Mouse (Mus musculus) midbrain, embryonic 12.5 days (tissue): ENCODE measurements around the gene Tspan9. TPM values are rescaled to one million over a fixed set of nuclear protein-coding genes. Genes with fewer than 3 reads are reported as not detected.

Source experiments
- ATAC-seq: fragments of 200-750 bp; cut with Nextera tagmentation; 2 replicates; pipeline ENCODE4 v1.8.0; 2017; ENCODE audit warnings: low read depth, moderate TSS enrichment, moderate library complexity; ENCODE audit not compliant: low FRiP score
- H3K27ac ChIP-seq: fragments of 300-500 bp; sonication (generic); replicated peaks from 2 replicates; pipeline ENCODE4 v1.5.1; 2016; ENCODE audit warnings: mild to moderate bottlenecking
- H3K27me3 ChIP-seq: fragments of 300-500 bp; sonication (generic); 2 replicates; pipeline ENCODE4 v1.6.1; 2016; ENCODE audit warnings: mild to moderate bottlenecking
- H3K36me3 ChIP-seq: fragments of 300-500 bp; sonication (generic); 2 replicates; pipeline ENCODE4 v1.6.1; 2016
- H3K4me1 ChIP-seq: fragments of 300-500 bp; sonication (generic); 2 replicates; pipeline ENCODE4 v1.6.1; 2016
- H3K4me2 ChIP-seq: fragments of 300-500 bp; sonication (generic); replicated peaks from 2 replicates; pipeline ENCODE4 v1.6.1; 2016; ENCODE audit warnings: mild to moderate bottlenecking, moderate library complexity
- H3K4me3 ChIP-seq: fragments of 300-500 bp; sonication (generic); 2 replicates; pipeline ENCODE4 v1.5.1; 2016; ENCODE audit warnings: mild to moderate bottlenecking
- H3K9ac ChIP-seq: fragments of 300-500 bp; sonication (generic); replicated peaks from 2 replicates; pipeline ENCODE4 v1.6.1; 2016; ENCODE audit warnings: mild to moderate bottlenecking, moderate library complexity
- H3K9me3 ChIP-seq: fragments of 300-500 bp; sonication (generic); 2 replicates; pipeline ENCODE4 v1.6.1; 2016; ENCODE audit warnings: mild to moderate bottlenecking
- WGBS: fragments of 180-500 bp; shearing (Covaris S2); methylation state at CpG from one replicate; pipeline ENCODE4 v1.1.7; 2016; 5-methylcytosine and 5-hydroxymethylcytosine counted together
- polyA plus RNA-seq: library from polyadenylated mRNA; unstranded; fragments of >200 nt; fragmentation: Nextera tagmentation; extraction: Ambion mirVana; gene quantifications from 2 replicates; pipeline ENCODE4 v1.2.1, GENCODE M21; 2016

Tspan9 gene
- polyA plus RNA-seq, 1 experiment from 2014 or later: 39.0 TPM

DNA sequence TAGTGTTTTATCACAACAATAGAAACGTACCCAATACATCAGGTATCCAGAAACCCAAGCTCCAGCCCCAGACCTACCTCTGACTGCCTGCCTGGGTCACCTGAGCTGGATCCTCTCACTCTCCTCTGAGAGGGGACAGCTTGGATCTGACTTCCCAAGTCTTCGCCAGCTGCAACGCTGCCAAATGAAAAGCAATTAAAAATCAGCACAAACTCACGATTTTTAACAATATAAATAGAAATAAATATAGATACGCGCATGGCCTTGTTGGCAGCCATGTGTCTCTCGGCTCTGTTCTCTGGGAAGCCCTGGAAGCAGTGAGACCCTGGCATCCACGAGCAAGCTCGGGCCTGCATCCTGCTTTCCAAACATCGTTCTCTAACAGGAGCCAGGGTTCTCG is 60.1 kb downstream of the Tspan9 start:
- H3K4me3 ChIP-seq: no peak overlapping the region
- H3K4me1 ChIP-seq: peaks cover 12% of the 10 kb centered on the region; the same call in 1 of the 2 replicates
- no peak overlapping the region for H3K9ac ChIP-seq
- 88% methylated on average over 11 of the region's 11 CpGs for WGBS
- H3K27me3 ChIP-seq: no peaks in the 10 kb centered on the region
- no peaks in the 10 kb centered on the region for H3K9me3 ChIP-seq
- no peak overlapping the region for H3K4me2 ChIP-seq
- ATAC-seq: no peak
- H3K27ac ChIP-seq: no peak overlapping the region
- no peaks in the 10 kb centered on the region for H3K36me3 ChIP-seq

GRCm38 (mm10) chr6:128081781-128082180 is 61.6 kb downstream of the Tspan9 start:
- Histone ChIP-seq H3K9me3 (no peaks in the 10 kb centered on the region), H3K9ac (no peak overlapping the region), H3K27me3 (no peaks in the 10 kb centered on the region; the same call in 1 of the 2 replicates), H3K4me3 (no peak overlapping the region), H3K27ac (no peak overlapping the region), H3K36me3 (no peaks in the 10 kb centered on the region), H3K4me1 (peaks cover 8% of the 10 kb centered on the region; the same call in 1 of the 2 replicates), H3K4me2 (no peak overlapping the region)
- WGBS: 83% methylated on average over 5 of the region's 5 CpGs
- ATAC-seq: no peak

- peaks cover 6% of the 10 kb centered on the region; the same call in 1 of the 2 replicates for H3K4me1 ChIP-seq
- H3K27ac ChIP-seq: no peak overlapping the region
- ATAC-seq: no peak
- H3K36me3 ChIP-seq: no peaks in the 10 kb centered on the region
- no peaks in the 10 kb centered on the region; the same call in 1 of the 2 replicates for H3K27me3 ChIP-seq
- H3K4me2 ChIP-seq: no peak overlapping the region
- H3K4me3 ChIP-seq: no peak overlapping the region
- H3K9ac ChIP-seq: no peak overlapping the region
- H3K9me3 ChIP-seq: no peaks in the 10 kb centered on the region
- WGBS: 91% methylated on average over 8 of the region's 8 CpGs
Observed at GRCm38 (mm10) chr6:128081293-128081692, 62.1 kb downstream of the Tspan9 start.

GRCm38 (mm10) chr6:128079576-128080224 is 63.7 kb downstream of the Tspan9 start:
- 80% methylated on average over 9 of the region's 9 CpGs for WGBS
- no peak overlapping the region for H3K27ac ChIP-seq
- H3K27me3 ChIP-seq: no peaks in the 10 kb centered on the region; the same call in 1 of the 2 replicates
- H3K9ac ChIP-seq: no peak overlapping the region
- no peak for ATAC-seq
- no peaks in the 10 kb centered on the region for H3K36me3 ChIP-seq
- H3K4me3 ChIP-seq: no peak overlapping the region
- no peaks in the 10 kb centered on the region; the same call in 1 of the 2 replicates for H3K4me1 ChIP-seq
- H3K9me3 ChIP-seq: no peaks in the 10 kb centered on the region
- no peak overlapping the region for H3K4me2 ChIP-seq

GRCm38 (mm10) chr6:128078508-128078907 is 64.9 kb downstream of the Tspan9 start:
- H3K9ac ChIP-seq: no peak overlapping the region
- ATAC-seq: no peak

GRCm38 (mm10) chr6:128076104-128077020 is 67.0 kb downstream of the Tspan9 start:
- WGBS: 91% methylated on average over 21 of the region's 21 CpGs
- no peaks in the 10 kb centered on the region for H3K36me3 ChIP-seq
- H3K9ac ChIP-seq: no peak overlapping the region
- ATAC-seq: no peak
- H3K27ac ChIP-seq: no peak overlapping the region
- no peaks in the 10 kb centered on the region; the same call in 1 of the 2 replicates for H3K27me3 ChIP-seq
- H3K4me3 ChIP-seq: no peak overlapping the region
- H3K4me1 ChIP-seq: peaks cover under 1% of the 10 kb centered on the region; the same call in 1 of the 2 replicates
- H3K4me2 ChIP-seq: no peak overlapping the region
- H3K9me3 ChIP-seq: no peaks in the 10 kb centered on the region

More at GRCm38 (mm10) chr6:128078508-128078907, 64.9 kb downstream of the Tspan9 start:
- no peak overlapping the region for H3K4me3 ChIP-seq
- H3K27me3 ChIP-seq: no peaks in the 10 kb centered on the region; the same call in 1 of the 2 replicates
- no peaks in the 10 kb centered on the region; the same call in 1 of the 2 replicates for H3K4me1 ChIP-seq
- no peak overlapping the region for H3K27ac ChIP-seq
- 65% methylated on average over 4 of the region's 4 CpGs for WGBS
- no peaks in the 10 kb centered on the region for H3K9me3 ChIP-seq
- H3K36me3 ChIP-seq: no peaks in the 10 kb centered on the region
- no peak overlapping the region for H3K4me2 ChIP-seq

DNA sequence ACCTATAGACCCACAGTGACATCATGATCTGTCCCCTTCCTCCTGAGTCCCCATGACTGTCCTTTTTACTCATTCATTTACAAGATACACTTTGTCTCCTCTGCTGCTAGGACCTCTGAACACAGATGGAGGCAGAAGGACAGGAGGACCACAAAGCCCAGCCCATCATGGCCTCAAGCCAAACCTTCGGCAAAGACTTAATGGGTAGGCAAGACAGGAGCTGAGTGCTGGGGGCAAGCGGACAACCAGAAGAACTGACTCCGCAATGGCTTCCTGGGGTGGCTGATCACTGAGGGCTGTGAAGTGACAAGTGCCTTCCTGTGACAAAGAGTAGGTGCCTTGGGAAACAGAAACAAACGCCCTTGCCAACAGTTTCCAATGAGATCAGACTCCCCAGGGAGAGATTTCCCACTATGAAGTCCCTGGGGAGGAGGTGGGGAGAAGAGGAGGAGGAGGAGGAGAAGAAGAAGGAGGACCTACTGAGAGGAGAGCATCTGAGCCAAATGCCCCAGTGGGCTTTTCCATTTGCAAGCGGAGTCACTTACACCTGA is 67.9 kb downstream of the Tspan9 start:
- H3K27me3 ChIP-seq: no peaks in the 10 kb centered on the region; the same call in 1 of the 2 replicates
- H3K4me1 ChIP-seq: peaks cover 9% of the 10 kb centered on the region
- no peak overlapping the region for H3K9ac ChIP-seq
- no peak for ATAC-seq
- H3K4me2 ChIP-seq: no peak overlapping the region
- no peak overlapping the region for H3K4me3 ChIP-seq
- no peak overlapping the region for H3K27ac ChIP-seq
- 80% methylated on average over 5 of the region's 5 CpGs for WGBS
- H3K36me3 ChIP-seq: no peaks in the 10 kb centered on the region
- no peaks in the 10 kb centered on the region for H3K9me3 ChIP-seq

- Histone ChIP-seq H3K27ac (no peak overlapping the region), H3K9ac (no peak overlapping the region), H3K4me1 (peaks cover 21% of the 10 kb centered on the region), H3K4me3 (no peak overlapping the region), H3K36me3 (no peaks in the 10 kb centered on the region), H3K4me2 (no peak overlapping the region), H3K9me3 (no peaks in the 10 kb centered on the region), H3K27me3 (no peaks in the 10 kb centered on the region)
- no peak for ATAC-seq
- 70% methylated on average over 12 of the region's 12 CpGs for WGBS
Observed at GRCm38 (mm10) chr6:128070921-128071558, 72.4 kb downstream of the Tspan9 start.

- 76% methylated on average over 19 of the region's 19 CpGs for WGBS
- Histone ChIP-seq H3K4me2 (no peak overlapping the region), H3K9ac (no peak overlapping the region), H3K27ac (no peak overlapping the region), H3K36me3 (no peaks in the 10 kb centered on the region), H3K4me1 (peaks cover 28% of the 10 kb centered on the region), H3K27me3 (no peaks in the 10 kb centered on the region), H3K9me3 (no peaks in the 10 kb centered on the region), H3K4me3 (no peak overlapping the region)
- no peak for ATAC-seq
Observed at GRCm38 (mm10) chr6:128070072-128070872, 73.1 kb downstream of the Tspan9 start.

GRCm38 (mm10) chr6:128068144-128068543 is 75.2 kb downstream of the Tspan9 start:
- Histone ChIP-seq H3K9ac (no peak overlapping the region), H3K36me3 (no peaks in the 10 kb centered on the region), H3K4me1 (peaks cover 28% of the 10 kb centered on the region), H3K4me3 (no peak overlapping the region), H3K4me2 (no peak overlapping the region), H3K9me3 (no peaks in the 10 kb centered on the region), H3K27me3 (no peaks in the 10 kb centered on the region), H3K27ac (no peak overlapping the region)
- no peak for ATAC-seq
- 89% methylated on average over 8 of the region's 8 CpGs for WGBS

DNA sequence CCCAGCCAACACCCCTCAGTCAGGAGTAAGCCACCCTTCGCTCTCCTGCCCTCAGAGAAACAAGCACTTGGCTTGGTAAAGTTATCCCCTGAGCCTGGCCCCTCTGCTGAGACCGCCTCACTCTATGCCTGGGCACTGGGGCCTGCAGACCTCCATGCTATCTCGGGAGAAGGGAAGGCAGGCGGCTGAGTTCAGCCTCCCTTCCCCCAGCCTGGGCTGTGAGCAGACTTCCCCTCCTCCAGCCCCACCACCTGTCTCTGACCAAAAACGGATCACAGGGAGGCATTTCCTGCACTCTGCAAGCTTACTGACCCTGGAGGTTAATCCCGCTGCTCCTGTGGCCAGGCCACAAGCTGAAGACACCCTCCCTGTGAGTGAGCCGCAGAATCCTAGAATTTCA is 77.4 kb downstream of the Tspan9 start:
- 9% methylated on average over 7 of the region's 7 CpGs for WGBS
- no peaks in the 10 kb centered on the region for H3K9me3 ChIP-seq
- ATAC-seq: peak; percentile 55
- H3K4me3 ChIP-seq: no peak overlapping the region
- H3K27me3 ChIP-seq: no peaks in the 10 kb centered on the region
- no peaks in the 10 kb centered on the region for H3K36me3 ChIP-seq
- no peak overlapping the region for H3K27ac ChIP-seq
- no peak overlapping the region for H3K9ac ChIP-seq
- H3K4me1 ChIP-seq: peaks cover 23% of the 10 kb centered on the region
- H3K4me2 ChIP-seq: no peak overlapping the region
